Mouse (Mus musculus): Measurements from ENCODE around the gene Ctsll3. TPM values are rescaled to one million over a fixed set of nuclear protein-coding genes. Genes with fewer than 3 reads are reported as not detected.

The Ctsll3 gene
- polyA plus RNA-seq, 1 experiment, result not detected

GRCm38 (mm10) chr13:60812768-60813167, 10.1 kb upstream of the Ctsll3 start:
- Histone ChIP-seq H3K27me3 (ENCODE audit: control insufficient read depth) (no peaks in the 10 kb centered on the region), H3K9me3 (ENCODE audit: control insufficient read depth, low read length) (no peaks in the 10 kb centered on the region), H3K36me3 (ENCODE audit: control insufficient read depth) (no peaks in the 10 kb centered on the region), H3K4me1 (ENCODE audit: control insufficient read depth) (no peaks in the 10 kb centered on the region), H3K4me3 (replicated peaks) (no peak overlapping the region)
- no peak for TF ChIP-seq TAL1 (IDR thresholded peaks at IDR 0.05; ENCODE audit: low read length)
- no peak for TF ChIP-seq GATA1 (IDR thresholded peaks at IDR 0.05; ENCODE audit: low read length)

GRCm38 (mm10) chr13:60809690-60810089, 7.0 kb upstream of the Ctsll3 start:
- Histone ChIP-seq H3K4me1 (ENCODE audit: control insufficient read depth) (no peaks in the 10 kb centered on the region), H3K9me3 (ENCODE audit: control insufficient read depth, low read length) (no peaks in the 10 kb centered on the region), H3K4me3 (replicated peaks) (no peak overlapping the region), H3K27me3 (ENCODE audit: control insufficient read depth) (no peaks in the 10 kb centered on the region), H3K36me3 (ENCODE audit: control insufficient read depth) (no peaks in the 10 kb centered on the region)
- TF ChIP-seq TAL1 (IDR thresholded peaks at IDR 0.05; ENCODE audit: low read length) (no peak), GATA1 (IDR thresholded peaks at IDR 0.05; ENCODE audit: low read length) (no peak)

GRCm38 (mm10) chr13:60789466-60789865, 13.2 kb downstream of the Ctsll3 start:
- no peaks in the 10 kb centered on the region for H3K9me3 ChIP-seq (ENCODE audit: control insufficient read depth, low read length)
- TF ChIP-seq GATA1 (IDR thresholded peaks at IDR 0.05; ENCODE audit: low read length) (no peak), TAL1 (IDR thresholded peaks at IDR 0.05; ENCODE audit: low read length) (no peak)
- no peak overlapping the region for H3K4me3 ChIP-seq (replicated peaks)
- H3K4me1 ChIP-seq (ENCODE audit: control insufficient read depth), result no peaks in the 10 kb centered on the region
- H3K36me3 ChIP-seq (ENCODE audit: control insufficient read depth), result no peaks in the 10 kb centered on the region
- no peaks in the 10 kb centered on the region for H3K27me3 ChIP-seq (ENCODE audit: control insufficient read depth)

GRCm38 (mm10) chr13:60786264-60786663, 16.4 kb downstream of the Ctsll3 start, which contains the start of gene BC051665:
Gene BC051665, minus strand, starts transcription at chr13:60786364.
- H3K27me3 ChIP-seq (ENCODE audit: control insufficient read depth), result no peaks in the 10 kb centered on the region
- H3K4me3 ChIP-seq (replicated peaks), result no peak within 1 kb of the TSS
- H3K9me3 ChIP-seq (ENCODE audit: control insufficient read depth, low read length), result no peaks in the 10 kb centered on the region
- H3K36me3 ChIP-seq (ENCODE audit: control insufficient read depth), result no peaks in the 10 kb centered on the region
- no peaks in the 10 kb centered on the region for H3K4me1 ChIP-seq (ENCODE audit: control insufficient read depth)
- TF ChIP-seq GATA1 (IDR thresholded peaks at IDR 0.05; ENCODE audit: low read length) (no peak), TAL1 (IDR thresholded peaks at IDR 0.05; ENCODE audit: low read length) (no peak)

GRCm38 (mm10) chr13:60783301-60783700, 19.3 kb downstream of the Ctsll3 start:
- Histone ChIP-seq H3K27me3 (ENCODE audit: control insufficient read depth) (no peaks in the 10 kb centered on the region), H3K4me1 (ENCODE audit: control insufficient read depth) (no peaks in the 10 kb centered on the region), H3K36me3 (ENCODE audit: control insufficient read depth) (no peaks in the 10 kb centered on the region), H3K4me3 (replicated peaks) (no peak overlapping the region), H3K9me3 (ENCODE audit: control insufficient read depth, low read length) (no peaks in the 10 kb centered on the region)
- no peak for TF ChIP-seq TAL1 (IDR thresholded peaks at IDR 0.05; ENCODE audit: low read length)
- TF ChIP-seq GATA1 (IDR thresholded peaks at IDR 0.05; ENCODE audit: low read length), result no peak

- Histone ChIP-seq H3K4me1 (ENCODE audit: control insufficient read depth) (no peaks in the 10 kb centered on the region), H3K4me3 (replicated peaks) (no peak overlapping the region), H3K27me3 (ENCODE audit: control insufficient read depth) (no peaks in the 10 kb centered on the region), H3K36me3 (ENCODE audit: control insufficient read depth) (no peaks in the 10 kb centered on the region), H3K9me3 (ENCODE audit: control insufficient read depth, low read length) (no peaks in the 10 kb centered on the region)
- no peak for TF ChIP-seq TAL1 (IDR thresholded peaks at IDR 0.05; ENCODE audit: low read length)
- no peak for TF ChIP-seq GATA1 (IDR thresholded peaks at IDR 0.05; ENCODE audit: low read length)
Measured at GRCm38 (mm10) chr13:60780534-60780933, 22.1 kb downstream of the Ctsll3 start.

- Histone ChIP-seq H3K27me3 (ENCODE audit: control insufficient read depth) (no peaks in the 10 kb centered on the region), H3K9me3 (ENCODE audit: control insufficient read depth, low read length) (no peaks in the 10 kb centered on the region), H3K4me1 (ENCODE audit: control insufficient read depth) (no peaks in the 10 kb centered on the region), H3K36me3 (ENCODE audit: control insufficient read depth) (peaks cover 14% of the 10 kb centered on the region), H3K4me3 (replicated peaks) (no peak overlapping the region)
- TF ChIP-seq GATA1 (IDR thresholded peaks at IDR 0.05; ENCODE audit: low read length) (no peak), TAL1 (IDR thresholded peaks at IDR 0.05; ENCODE audit: low read length) (no peak)
Measured at GRCm38 (mm10) chr13:60761161-60761560, 41.5 kb downstream of the Ctsll3 start.

GRCm38 (mm10) chr13:60760392-60760791, 42.3 kb downstream of the Ctsll3 start:
- TF ChIP-seq GATA1 (IDR thresholded peaks at IDR 0.05; ENCODE audit: low read length) (no peak), TAL1 (IDR thresholded peaks at IDR 0.05; ENCODE audit: low read length) (no peak)
- Histone ChIP-seq H3K36me3 (ENCODE audit: control insufficient read depth) (peaks cover 14% of the 10 kb centered on the region), H3K4me3 (replicated peaks) (no peak overlapping the region), H3K27me3 (ENCODE audit: control insufficient read depth) (no peaks in the 10 kb centered on the region), H3K9me3 (ENCODE audit: control insufficient read depth, low read length) (no peaks in the 10 kb centered on the region), H3K4me1 (ENCODE audit: control insufficient read depth) (no peaks in the 10 kb centered on the region)

GRCm38 (mm10) chr13:60759136-60759535, 43.5 kb downstream of the Ctsll3 start:
- Histone ChIP-seq H3K36me3 (ENCODE audit: control insufficient read depth) (peaks cover 14% of the 10 kb centered on the region), H3K27me3 (ENCODE audit: control insufficient read depth) (no peaks in the 10 kb centered on the region), H3K4me3 (replicated peaks) (no peak overlapping the region), H3K9me3 (ENCODE audit: control insufficient read depth, low read length) (no peaks in the 10 kb centered on the region), H3K4me1 (ENCODE audit: control insufficient read depth) (no peaks in the 10 kb centered on the region)
- no peak for TF ChIP-seq GATA1 (IDR thresholded peaks at IDR 0.05; ENCODE audit: low read length)
- TF ChIP-seq TAL1 (IDR thresholded peaks at IDR 0.05; ENCODE audit: low read length), result no peak

GRCm38 (mm10) chr13:60757292-60757691, 45.4 kb downstream of the Ctsll3 start:
- TF ChIP-seq GATA1 (IDR thresholded peaks at IDR 0.05; ENCODE audit: low read length), result no peak
- TF ChIP-seq TAL1 (IDR thresholded peaks at IDR 0.05; ENCODE audit: low read length), result no peak
- H3K4me1 ChIP-seq (ENCODE audit: control insufficient read depth), result no peaks in the 10 kb centered on the region
- H3K9me3 ChIP-seq (ENCODE audit: control insufficient read depth, low read length), result no peaks in the 10 kb centered on the region
- H3K36me3 ChIP-seq (ENCODE audit: control insufficient read depth), result peaks cover 28% of the 10 kb centered on the region
- H3K27me3 ChIP-seq (ENCODE audit: control insufficient read depth), result no peaks in the 10 kb centered on the region
- H3K4me3 ChIP-seq (replicated peaks), result no peak overlapping the region

Measured in erythroblast, embryonic 14.5 days (primary cell).